Mouse (Mus musculus): ENCODE results near the gene Eng.

The Eng gene

GRCm38 (mm10) chr2:32709521-32710137 lies 63.2 kb downstream of the Eng start:
- DNase-seq (ENCODE audit: low read depth, low spot score), result no peak

- no peak for DNase-seq (ENCODE audit: low read depth, low spot score)
These were observed 64.0 kb downstream of the Eng start for GRCm38 (mm10) chr2:32710425-32710824.

- DNase-seq (ENCODE audit: low read depth, low spot score), result no peak
These were observed 65.1 kb downstream of the Eng start for GRCm38 (mm10) chr2:32711301-32712056.

- DNase-seq (ENCODE audit: low read depth, low spot score), result peak; percentile 34
These were observed 65.7 kb downstream of the Eng start for GRCm38 (mm10) chr2:32712108-32712551.

- DNase-seq (ENCODE audit: low read depth, low spot score), result peak; percentile 96
These were observed 66.2 kb downstream of the Eng start for GRCm38 (mm10) chr2:32712586-32712933.

GRCm38 (mm10) chr2:32712934-32713817 lies 66.8 kb downstream of the Eng start, which contains the start of gene Cdk9:
Gene Cdk9 (minus strand): TSS chr2:32713076.
- DNase-seq (ENCODE audit: low read depth, low spot score), result peak; percentile 95

GRCm38 (mm10) chr2:32714117-32714986 lies 68.0 kb downstream of the Eng start:
- no peak for DNase-seq (ENCODE audit: low read depth, low spot score)

- DNase-seq (ENCODE audit: low read depth, low spot score), result no peak
These were observed 68.6 kb downstream of the Eng start for GRCm38 (mm10) chr2:32714987-32715425.

- DNase-seq (ENCODE audit: low read depth, low spot score), result peak; percentile 69
These were observed 72.4 kb downstream of the Eng start for GRCm38 (mm10) chr2:32718761-32719160.

- DNase-seq (ENCODE audit: low read depth, low spot score), result no peak
These were observed 73.7 kb downstream of the Eng start for GRCm38 (mm10) chr2:32720053-32720452.

- DNase-seq (ENCODE audit: low read depth, low spot score), result no peak
These were observed 74.4 kb downstream of the Eng start, which contains the start of gene Sh2d3c for GRCm38 (mm10) chr2:32720681-32721229. Gene Sh2d3c (plus strand): TSS chr2:32721055.

GRCm38 (mm10) chr2:32722046-32722445 lies 75.7 kb downstream of the Eng start:
- no peak for DNase-seq (ENCODE audit: low read depth, low spot score)

- no peak for DNase-seq (ENCODE audit: low read depth, low spot score)
These were observed 76.2 kb downstream of the Eng start for GRCm38 (mm10) chr2:32722581-32722980.

- no peak for DNase-seq (ENCODE audit: low read depth, low spot score)
These were observed 77.8 kb downstream of the Eng start for GRCm38 (mm10) chr2:32724149-32724548.

- no peak for DNase-seq (ENCODE audit: low read depth, low spot score)
These were observed 78.7 kb downstream of the Eng start for GRCm38 (mm10) chr2:32724832-32725790.

- peak; percentile 98 for DNase-seq (ENCODE audit: low read depth, low spot score)
These were observed 81.0 kb downstream of the Eng start for GRCm38 (mm10) chr2:32727435-32727834.

GRCm38 (mm10) chr2:32728463-32728862 lies 82.1 kb downstream of the Eng start:
- DNase-seq (ENCODE audit: low read depth, low spot score), result no peak

GRCm38 (mm10) chr2:32729547-32729946 lies 83.2 kb downstream of the Eng start:
- no peak for DNase-seq (ENCODE audit: low read depth, low spot score)

GRCm38 (mm10) chr2:32730854-32731253 lies 84.5 kb downstream of the Eng start:
- DNase-seq (ENCODE audit: low read depth, low spot score), result no peak

GRCm38 (mm10) chr2:32731911-32732310 lies 85.5 kb downstream of the Eng start:
- no peak for DNase-seq (ENCODE audit: low read depth, low spot score)

All from brain, adult 2 months (tissue).